Mouse (Mus musculus): Measurements from ENCODE around the gene Gm42417.

- TF ChIP-seq CTCF (IDR thresholded peaks at IDR 0.05; ENCODE audit: insufficient read depth, low read length) (no peak), POLR2A (IDR thresholded peaks at IDR 0.05; ENCODE audit: borderline replicate concordance, extremely low read depth, low read depth, low read length) (no peak)
Measured at GRCm38 (mm10) chr1:36569694-36570276, 30.6 kb upstream of the Gm42417 start.
